Mouse (Mus musculus): ENCODE data around the gene Prr11. TPM values are rescaled to one million over a fixed set of nuclear protein-coding genes. Genes with fewer than 3 reads are reported as not detected.

The Prr11 gene
- polyA plus RNA-seq, 1 experiment from 2014 or later, result 3.8 TPM

- Histone ChIP-seq H3K4me1 (replicated peaks; ENCODE audit: control insufficient read depth, insufficient read depth, low read length) (peaks cover 22% of the 10 kb centered on the region), H3K4me2 (ENCODE audit: low read length) (peak overlapping the region; percentile 57), H3K9ac (replicated peaks; ENCODE audit: low read depth, low read length) (peak overlapping the region; percentile 94), H3K36me3 (ENCODE audit: control insufficient read depth, insufficient read depth) (no peaks in the 10 kb centered on the region), H3K27ac (ENCODE audit: low read length) (peak overlapping the region; percentile 97), H3K4me3 (replicated peaks; ENCODE audit: low read length) (peak overlapping the region; percentile 98), H3K9me3 (ENCODE audit: control insufficient read depth, low read length) (no peaks in the 10 kb centered on the region), H3K27me3 (replicated peaks; ENCODE audit: control insufficient read depth, insufficient read depth, low read length) (no peaks in the 10 kb centered on the region)
- no peak for ATAC-seq
- WGBS, result under 1% methylated on average over 42 of the region's 42 CpGs
These were observed 1.1 kb upstream of the Prr11 start for GRCm38 (mm10) chr11:87109519-87110171.

DNA sequence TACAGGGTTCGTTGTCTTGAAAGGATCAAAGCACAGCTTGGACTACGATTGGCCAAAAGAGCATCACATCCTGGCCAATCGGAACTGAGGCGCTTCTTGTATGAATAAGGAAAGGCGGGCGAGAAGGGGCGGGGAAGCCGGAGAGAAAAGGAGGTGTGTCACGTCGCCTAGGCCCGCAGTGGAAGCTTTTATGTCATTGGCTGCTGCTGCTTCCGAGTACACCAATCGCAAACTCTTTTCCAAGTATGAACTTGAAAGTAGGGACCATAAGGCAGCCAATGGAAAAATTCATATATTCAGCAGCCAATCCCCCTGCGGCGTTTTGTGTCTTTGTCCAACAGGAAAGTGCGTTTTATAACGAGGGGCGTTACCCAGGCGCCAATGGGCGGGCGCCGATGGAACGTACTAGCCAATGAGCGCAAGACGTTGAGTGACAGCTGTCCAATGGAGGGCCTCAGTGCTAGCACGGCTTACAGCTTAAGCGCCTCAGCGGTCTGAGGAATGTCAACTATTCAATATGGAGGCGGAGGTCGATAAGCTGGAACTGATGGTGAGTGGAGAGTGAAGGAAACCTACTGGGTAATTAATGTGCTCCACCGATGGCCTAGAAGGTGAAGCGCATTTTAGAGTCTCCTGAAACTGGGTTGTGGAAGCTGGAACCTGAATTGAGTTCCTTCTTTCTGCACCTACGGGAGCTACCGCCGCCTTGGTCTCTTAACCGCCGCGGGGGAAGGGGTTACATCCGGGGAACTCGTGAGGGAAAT is 429 bp upstream of the Prr11 start, which contains the start of gene Ska2:
Gene Ska2, plus strand, starts transcription at position 480 of the 764 bp plus-strand sequence.
- no peaks in the 10 kb centered on the region for H3K9me3 ChIP-seq (ENCODE audit: control insufficient read depth, low read length)
- under 1% methylated on average over 40 of the region's 40 CpGs for WGBS
- no peaks in the 10 kb centered on the region for H3K36me3 ChIP-seq (ENCODE audit: control insufficient read depth, insufficient read depth)
- peak within 1 kb of the TSS; percentile 57 for H3K4me2 ChIP-seq (ENCODE audit: low read length)
- ATAC-seq, result peak; percentile 98
- peak within 1 kb of the TSS; percentile 98 for H3K4me3 ChIP-seq (replicated peaks; ENCODE audit: low read length)
- no peaks in the 10 kb centered on the region for H3K27me3 ChIP-seq (replicated peaks; ENCODE audit: control insufficient read depth, insufficient read depth, low read length)
- H3K4me1 ChIP-seq (replicated peaks; ENCODE audit: control insufficient read depth, insufficient read depth, low read length), result peaks cover 22% of the 10 kb centered on the region
- peak within 1 kb of the TSS; percentile 94 for H3K9ac ChIP-seq (replicated peaks; ENCODE audit: low read depth, low read length)
- H3K27ac ChIP-seq (ENCODE audit: low read length), result peak within 1 kb of the TSS; percentile 97

- Histone ChIP-seq H3K9ac (replicated peaks; ENCODE audit: low read depth, low read length) (no peak overlapping the region), H3K27me3 (replicated peaks; ENCODE audit: control insufficient read depth, insufficient read depth, low read length) (no peaks in the 10 kb centered on the region), H3K36me3 (ENCODE audit: control insufficient read depth, insufficient read depth) (peaks cover 9% of the 10 kb centered on the region), H3K4me1 (replicated peaks; ENCODE audit: control insufficient read depth, insufficient read depth, low read length) (peaks cover 21% of the 10 kb centered on the region), H3K4me2 (ENCODE audit: low read length) (peak overlapping the region; percentile 96), H3K4me3 (replicated peaks; ENCODE audit: low read length) (peak overlapping the region; percentile 96), H3K27ac (ENCODE audit: low read length) (no peak overlapping the region), H3K9me3 (ENCODE audit: control insufficient read depth, low read length) (no peaks in the 10 kb centered on the region)
- no peak for ATAC-seq
- WGBS, result 73% methylated on average over 2 of the region's 2 CpGs
These were observed 21.4 kb downstream of the Prr11 start for GRCm38 (mm10) chr11:87087142-87087541.

- peak; percentile 98 for ATAC-seq
- Histone ChIP-seq H3K27ac (ENCODE audit: low read length) (peak within 1 kb of the TSS; percentile 66), H3K9me3 (ENCODE audit: control insufficient read depth, low read length) (no peaks in the 10 kb centered on the region), H3K36me3 (ENCODE audit: control insufficient read depth, insufficient read depth) (peaks cover 9% of the 10 kb centered on the region), H3K27me3 (replicated peaks; ENCODE audit: control insufficient read depth, insufficient read depth, low read length) (no peaks in the 10 kb centered on the region), H3K4me1 (replicated peaks; ENCODE audit: control insufficient read depth, insufficient read depth, low read length) (peaks cover 21% of the 10 kb centered on the region), H3K4me2 (ENCODE audit: low read length) (peak within 1 kb of the TSS; percentile 96), H3K4me3 (replicated peaks; ENCODE audit: low read length) (peak within 1 kb of the TSS; percentile 96), H3K9ac (replicated peaks; ENCODE audit: low read depth, low read length) (peak within 1 kb of the TSS; percentile 85)
- WGBS, result 1% methylated on average over 43 of the region's 43 CpGs
These were observed 22.1 kb downstream of the Prr11 start, which contains the start of gene Smg8 for GRCm38 (mm10) chr11:87086290-87086984. Gene Smg8 (minus strand): TSS chr11:87086774.

- Histone ChIP-seq H3K27me3 (replicated peaks; ENCODE audit: control insufficient read depth, insufficient read depth, low read length) (no peaks in the 10 kb centered on the region), H3K9me3 (ENCODE audit: control insufficient read depth, low read length) (no peaks in the 10 kb centered on the region), H3K36me3 (ENCODE audit: control insufficient read depth, insufficient read depth) (peaks cover 11% of the 10 kb centered on the region), H3K4me1 (replicated peaks; ENCODE audit: control insufficient read depth, insufficient read depth, low read length) (peaks cover 21% of the 10 kb centered on the region), H3K4me3 (replicated peaks; ENCODE audit: low read length) (peak overlapping the region; percentile 96), H3K4me2 (ENCODE audit: low read length) (peak overlapping the region; percentile 96), H3K9ac (replicated peaks; ENCODE audit: low read depth, low read length) (no peak overlapping the region), H3K27ac (ENCODE audit: low read length) (no peak overlapping the region)
- no peak for ATAC-seq
- 90% methylated on average over 13 of the region's 13 CpGs for WGBS
These were observed 23.0 kb downstream of the Prr11 start for GRCm38 (mm10) chr11:87085461-87085860.

DNA sequence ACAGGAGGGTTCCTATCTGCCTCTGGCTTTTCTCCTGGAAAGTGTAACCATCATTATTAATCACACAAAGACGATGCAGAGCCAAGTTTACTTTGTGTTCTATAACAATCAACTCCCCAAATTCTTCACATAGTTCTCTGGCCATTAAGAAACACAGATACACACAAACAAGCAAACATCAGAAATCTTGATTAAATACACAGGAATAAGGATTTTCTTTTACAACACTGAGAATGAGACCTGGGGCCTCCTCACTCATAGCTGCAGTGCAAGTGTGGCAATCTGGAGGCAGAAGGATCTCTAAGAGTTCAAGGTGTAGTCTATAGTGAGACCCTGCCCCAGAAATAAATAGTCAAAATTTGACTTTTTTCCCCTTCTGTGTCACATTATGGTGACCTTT is 24.8 kb downstream of the Prr11 start:
- H3K9me3 ChIP-seq (ENCODE audit: control insufficient read depth, low read length), result no peaks in the 10 kb centered on the region
- no peak overlapping the region for H3K27ac ChIP-seq (ENCODE audit: low read length)
- no peaks in the 10 kb centered on the region for H3K27me3 ChIP-seq (replicated peaks; ENCODE audit: control insufficient read depth, insufficient read depth, low read length)
- WGBS, result 93% methylated on average over 1 of the region's 1 CpGs
- peaks cover 21% of the 10 kb centered on the region for H3K36me3 ChIP-seq (ENCODE audit: control insufficient read depth, insufficient read depth)
- H3K9ac ChIP-seq (replicated peaks; ENCODE audit: low read depth, low read length), result no peak overlapping the region
- peaks cover 24% of the 10 kb centered on the region for H3K4me1 ChIP-seq (replicated peaks; ENCODE audit: control insufficient read depth, insufficient read depth, low read length)
- no peak overlapping the region for H3K4me2 ChIP-seq (ENCODE audit: low read length)
- H3K4me3 ChIP-seq (replicated peaks; ENCODE audit: low read length), result no peak overlapping the region
- no peak for ATAC-seq

- no peaks in the 10 kb centered on the region for H3K27me3 ChIP-seq (replicated peaks; ENCODE audit: control insufficient read depth, insufficient read depth, low read length)
- ATAC-seq, result peak; percentile 98
- H3K9ac ChIP-seq (replicated peaks; ENCODE audit: low read depth, low read length), result peak within 1 kb of the TSS; percentile 75
- H3K4me1 ChIP-seq (replicated peaks; ENCODE audit: control insufficient read depth, insufficient read depth, low read length), result peaks cover 35% of the 10 kb centered on the region
- peak within 1 kb of the TSS; percentile 70 for H3K4me2 ChIP-seq (ENCODE audit: low read length)
- WGBS, result under 1% methylated on average over 43 of the region's 43 CpGs
- H3K4me3 ChIP-seq (replicated peaks; ENCODE audit: low read length), result peak within 1 kb of the TSS; percentile 50
- H3K36me3 ChIP-seq (ENCODE audit: control insufficient read depth, insufficient read depth), result peaks cover 6% of the 10 kb centered on the region; the same call in 1 of the 2 replicates
- peak within 1 kb of the TSS; percentile 92 for H3K27ac ChIP-seq (ENCODE audit: low read length)
- no peaks in the 10 kb centered on the region for H3K9me3 ChIP-seq (ENCODE audit: control insufficient read depth, low read length)
These were observed 34.6 kb downstream of the Prr11 start, which contains the start of gene Gdpd1 for GRCm38 (mm10) chr11:87073866-87074440. Gene Gdpd1 (minus strand): TSS chr11:87074062.

DNA sequence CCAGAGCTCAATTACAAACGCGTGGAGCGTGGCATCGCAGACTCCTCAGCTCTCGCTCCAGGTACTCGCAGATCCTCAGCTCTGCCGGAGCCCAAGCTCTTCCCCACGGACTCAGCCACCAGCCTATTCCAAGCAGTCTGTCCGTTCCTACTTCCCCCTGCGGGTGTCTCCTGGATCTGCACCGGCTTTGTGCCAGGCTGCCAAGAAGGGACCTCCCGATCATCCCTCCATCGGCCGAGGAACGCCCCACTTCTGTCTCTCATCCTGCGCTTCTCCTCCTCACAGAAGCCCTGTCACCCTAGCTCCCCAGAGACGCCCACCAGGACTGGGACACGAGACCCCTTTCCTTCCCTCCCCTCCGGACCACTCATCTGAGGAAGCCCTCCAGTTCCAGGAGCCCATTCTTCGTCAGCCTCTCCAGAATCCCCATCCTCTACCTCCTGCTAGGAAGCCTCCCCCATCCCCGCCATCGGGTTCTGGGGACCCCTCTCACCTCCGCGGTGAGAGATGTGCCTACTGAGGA is 35.1 kb downstream of the Prr11 start:
- 1% methylated on average over 24 of the region's 24 CpGs for WGBS
- no peaks in the 10 kb centered on the region for H3K27me3 ChIP-seq (replicated peaks; ENCODE audit: control insufficient read depth, insufficient read depth, low read length)
- H3K9ac ChIP-seq (replicated peaks; ENCODE audit: low read depth, low read length), result peak overlapping the region; percentile 75
- peak overlapping the region; percentile 50 for H3K4me3 ChIP-seq (replicated peaks; ENCODE audit: low read length)
- H3K9me3 ChIP-seq (ENCODE audit: control insufficient read depth, low read length), result no peaks in the 10 kb centered on the region
- peak overlapping the region; percentile 92 for H3K27ac ChIP-seq (ENCODE audit: low read length)
- H3K4me1 ChIP-seq (replicated peaks; ENCODE audit: control insufficient read depth, insufficient read depth, low read length), result peaks cover 35% of the 10 kb centered on the region
- H3K36me3 ChIP-seq (ENCODE audit: control insufficient read depth, insufficient read depth), result peaks cover 6% of the 10 kb centered on the region; the same call in 1 of the 2 replicates
- peak; percentile 73 for ATAC-seq
- H3K4me2 ChIP-seq (ENCODE audit: low read length), result peak overlapping the region; percentile 70

Measured in forebrain, embryonic 16.5 days (tissue).